Mouse (Mus musculus): ENCODE results near the gene Rpp21.

Rpp21 gene

DNA sequence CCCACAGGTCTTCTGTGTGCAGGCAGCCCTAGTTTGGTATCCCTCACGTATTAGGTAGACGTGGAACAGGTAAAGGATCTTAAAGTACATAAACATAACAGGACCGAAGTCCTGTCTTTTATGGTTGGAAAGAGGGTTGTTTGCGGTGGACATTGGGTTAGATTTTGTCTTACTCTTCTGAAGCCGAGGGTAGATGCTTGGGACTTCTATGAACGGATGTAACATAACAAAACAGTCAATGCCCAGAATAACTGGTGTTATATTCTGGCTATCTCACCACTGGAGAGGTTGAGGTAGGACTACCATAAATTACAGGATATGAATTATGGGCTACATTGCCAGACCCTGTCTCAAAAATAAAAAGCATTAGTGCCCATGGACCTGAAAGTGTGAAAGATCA lies at the start of gene Rpp21:
Rpp21 (minus strand) TSS at position 101 of the 400 bp plus-strand sequence.
- no peak for DNase-seq

DNA sequence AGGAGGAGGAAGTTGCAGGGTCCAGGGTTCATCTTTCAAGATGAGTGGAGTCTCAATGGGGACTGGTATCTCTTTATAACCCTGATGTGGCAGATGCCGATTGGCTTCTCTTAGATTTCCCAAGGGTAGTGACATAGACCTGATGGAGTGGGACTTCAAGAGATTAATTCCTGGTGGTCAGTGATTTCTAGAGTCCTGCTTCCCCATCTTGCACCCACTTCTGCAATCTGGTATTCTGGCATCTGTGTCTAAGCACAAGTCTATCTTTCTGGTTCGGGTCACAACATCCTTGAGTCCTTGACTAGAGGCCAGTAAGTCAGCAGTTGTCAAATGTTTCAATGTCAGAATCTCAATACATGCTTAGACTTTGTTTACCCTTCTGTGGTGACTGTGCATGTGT lies 28.5 kb upstream of the Rpp21 start, which contains the start of gene H2-M10.2:
H2-M10.2 (minus strand) TSS at position 101 of the 400 bp plus-strand sequence.
- no peak for DNase-seq

DNA sequence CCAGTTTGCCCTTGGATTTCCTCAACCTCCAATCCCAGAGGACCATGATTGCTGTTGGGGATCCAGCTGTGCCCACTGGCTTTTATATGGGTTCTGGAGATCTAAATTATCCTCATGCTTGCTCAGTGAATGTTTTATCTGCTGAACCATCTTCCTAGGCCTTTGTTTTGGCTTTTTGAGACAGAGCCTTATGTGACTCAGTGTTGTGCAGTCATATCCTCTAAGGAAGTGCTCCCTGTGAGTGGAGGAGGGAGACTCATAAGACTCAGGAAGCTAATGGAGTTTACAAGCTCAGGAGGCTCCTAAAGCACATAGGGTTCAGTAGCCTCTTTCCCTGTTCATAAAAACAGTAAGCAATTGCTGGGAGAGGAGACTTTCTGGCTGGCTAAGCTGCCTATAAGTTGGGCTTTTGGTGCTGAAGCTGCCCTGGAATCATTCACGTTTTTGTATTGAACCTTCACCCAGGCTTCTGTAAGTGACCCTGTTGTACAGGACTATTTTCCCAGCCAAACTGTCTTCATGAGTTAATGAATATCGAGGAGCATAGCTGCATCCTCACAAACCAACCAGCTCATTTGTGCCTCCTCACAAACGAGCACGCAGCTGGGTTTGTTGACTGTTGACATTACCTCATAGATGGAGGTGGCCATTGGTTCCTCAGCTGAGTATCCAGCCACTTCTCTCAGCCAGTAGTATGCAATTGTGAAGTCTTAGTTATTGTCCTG lies 23.8 kb upstream of the Rpp21 start:
- DNase-seq = peak; percentile 21 to 36

DNA sequence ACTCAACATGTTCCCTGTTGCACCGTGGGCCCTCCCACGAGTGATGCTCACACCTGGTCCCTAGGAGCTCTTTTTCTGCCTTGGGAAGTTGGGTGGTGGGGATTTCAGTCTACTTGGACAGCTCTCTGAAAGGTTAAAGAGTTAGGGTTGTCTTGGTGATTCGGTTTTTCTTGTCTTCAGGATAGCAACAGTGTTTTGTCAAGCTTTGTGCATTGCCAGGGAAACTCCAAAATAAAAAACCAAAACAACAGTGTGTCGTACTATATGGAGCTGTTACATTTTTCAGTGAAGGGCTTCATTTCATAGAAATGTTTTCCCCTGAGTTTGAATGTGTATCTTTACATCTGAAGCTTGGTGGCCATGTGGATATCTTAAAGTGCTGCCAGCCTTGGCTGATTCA lies 16.9 kb upstream of the Rpp21 start:
- no peak for DNase-seq

DNA sequence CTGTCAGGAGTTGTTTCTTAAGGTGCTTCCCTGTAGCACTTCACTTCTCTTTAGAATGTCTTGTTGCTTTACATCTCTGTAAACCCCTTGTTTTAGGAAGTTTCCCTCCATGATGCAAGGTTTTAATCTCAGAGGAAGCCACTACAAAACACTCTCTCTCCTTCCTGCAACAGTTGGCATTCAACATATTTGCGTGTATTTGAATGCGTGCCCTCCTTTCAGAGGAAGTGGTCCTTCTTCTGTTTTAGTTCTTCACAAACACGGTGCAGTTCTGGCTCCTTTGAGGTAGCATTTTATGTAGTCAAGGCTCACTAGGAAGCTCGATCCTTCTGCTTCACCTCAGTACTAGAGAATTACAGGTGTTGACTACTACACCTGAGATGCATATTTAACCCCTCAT lies 15.9 kb upstream of the Rpp21 start:
- DNase-seq = no peak

DNA sequence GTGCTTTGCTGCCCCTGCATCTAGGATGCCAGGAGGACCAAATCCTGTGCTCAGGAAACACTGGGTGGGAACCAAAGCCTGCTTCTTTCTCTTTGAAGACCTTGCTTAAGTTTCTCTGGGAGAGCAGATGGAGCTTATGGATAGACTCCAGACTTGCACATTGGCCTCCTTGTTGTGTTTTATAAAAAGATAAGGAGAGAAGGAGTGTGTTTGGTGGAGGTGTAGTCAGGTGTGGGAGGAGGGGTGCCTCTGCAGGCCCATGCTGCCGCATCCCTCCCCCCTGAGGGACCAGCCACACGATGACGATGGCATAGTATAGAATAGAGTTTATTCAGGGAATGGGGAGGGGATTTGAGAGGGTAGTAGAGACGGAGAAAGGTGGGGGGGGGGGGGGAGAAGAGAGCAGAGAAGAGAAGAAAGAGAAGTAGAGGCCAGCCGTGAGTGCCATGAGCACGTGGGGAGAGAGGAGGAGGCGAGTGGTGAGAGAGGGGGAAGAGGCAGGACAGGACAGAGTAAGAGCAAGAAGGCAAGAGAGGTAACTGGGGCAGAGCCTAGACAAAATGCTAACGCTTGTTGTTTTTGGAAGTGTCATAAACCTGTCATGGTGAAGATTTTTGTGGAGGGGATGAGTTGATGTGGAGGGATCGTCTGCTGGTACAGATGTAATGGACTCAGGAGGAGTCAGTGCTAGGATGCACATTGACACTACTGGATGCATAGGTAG lies 14.9 kb upstream of the Rpp21 start:
- no peak for DNase-seq

DNA sequence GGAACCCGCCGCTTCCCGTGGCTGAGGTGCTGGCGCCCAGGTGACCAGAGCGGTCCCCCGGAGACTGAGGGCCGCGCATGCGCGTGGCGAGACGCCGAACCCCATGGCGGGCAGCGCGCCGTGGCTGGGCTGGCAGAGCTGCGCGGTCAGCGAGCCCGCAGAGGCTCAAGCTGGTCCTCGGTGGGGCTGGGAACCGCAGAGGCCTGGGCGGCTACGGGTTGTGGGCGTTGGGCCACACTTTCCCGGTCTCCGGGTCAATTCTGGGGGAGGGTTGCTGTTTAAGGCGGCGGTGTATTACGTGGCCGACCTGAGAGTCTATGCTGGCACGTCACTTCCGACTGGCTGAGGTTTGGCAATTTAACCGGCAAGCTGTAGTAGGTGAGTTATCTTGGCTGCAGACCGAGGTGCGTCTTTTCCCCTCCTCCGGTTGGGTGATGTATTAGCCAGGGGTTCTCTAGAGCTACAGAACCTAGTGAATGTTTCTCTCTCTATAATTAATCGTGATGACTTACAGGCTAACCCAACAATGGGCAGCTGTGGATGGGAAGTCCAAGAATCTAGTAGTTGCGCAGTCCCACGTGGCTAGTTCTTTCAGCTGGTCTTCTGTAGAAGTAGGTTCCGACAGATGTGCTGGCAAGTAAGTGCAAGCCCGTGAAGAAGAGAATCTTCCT lies 13.9 kb upstream of the Rpp21 start, which contains the start of gene Trim39:
Trim39 (minus strand) TSS at position 662 of the 671 bp plus-strand sequence.
- DNase-seq = peak; percentile 81 to 85

DNA sequence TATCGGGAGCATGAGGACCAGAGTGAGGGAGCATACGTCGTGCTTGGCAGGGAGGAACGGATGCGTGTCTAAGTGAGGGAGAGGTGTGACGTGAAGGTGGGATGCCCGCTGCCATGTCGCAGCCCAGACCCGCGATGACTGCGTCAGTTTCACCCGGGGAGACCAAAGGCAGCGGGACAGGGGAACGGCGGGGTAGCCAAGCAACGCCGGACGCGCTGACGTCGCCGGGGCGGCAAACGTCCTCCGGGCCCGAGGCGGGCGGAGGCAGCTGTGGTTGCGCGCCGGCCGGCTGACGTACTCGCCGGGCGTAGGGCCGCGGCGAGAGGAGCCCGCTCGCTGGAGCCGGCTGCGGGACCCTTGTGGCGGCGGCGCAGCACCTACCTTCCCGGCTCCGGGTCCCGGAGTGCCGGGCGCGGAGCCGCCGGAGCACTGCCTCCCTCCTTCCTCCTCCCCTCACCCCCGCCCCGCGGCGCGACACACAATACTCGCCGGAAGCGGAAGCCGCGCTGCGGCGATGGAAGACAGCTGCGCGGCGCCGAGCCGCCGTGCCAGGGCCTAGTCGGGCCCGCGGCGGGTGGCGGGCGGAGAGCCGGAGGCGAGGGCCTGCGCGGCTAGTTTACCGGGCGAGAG lies 13.2 kb upstream of the Rpp21 start:
- peak; percentile 78 to 86 for DNase-seq

DNA sequence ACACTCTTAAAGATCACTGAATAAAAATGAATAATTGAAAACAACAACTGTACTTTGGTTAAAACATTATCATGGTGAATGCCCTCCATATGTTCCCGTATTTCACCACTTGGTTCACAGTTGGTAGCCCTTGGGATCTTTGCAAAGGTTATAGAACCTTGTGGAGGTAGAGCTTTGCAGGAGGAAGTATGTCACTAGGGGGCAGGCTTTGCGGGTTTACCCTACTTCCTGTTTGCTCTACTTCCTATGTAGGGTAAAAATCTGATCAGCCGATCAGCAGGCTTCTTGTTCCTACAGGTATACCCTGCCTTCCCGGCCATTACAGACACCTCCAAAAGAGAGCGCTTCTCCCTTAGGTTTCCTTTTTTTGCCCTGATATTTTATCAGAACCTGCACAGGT lies 8.0 kb upstream of the Rpp21 start:
- no peak for DNase-seq

DNA sequence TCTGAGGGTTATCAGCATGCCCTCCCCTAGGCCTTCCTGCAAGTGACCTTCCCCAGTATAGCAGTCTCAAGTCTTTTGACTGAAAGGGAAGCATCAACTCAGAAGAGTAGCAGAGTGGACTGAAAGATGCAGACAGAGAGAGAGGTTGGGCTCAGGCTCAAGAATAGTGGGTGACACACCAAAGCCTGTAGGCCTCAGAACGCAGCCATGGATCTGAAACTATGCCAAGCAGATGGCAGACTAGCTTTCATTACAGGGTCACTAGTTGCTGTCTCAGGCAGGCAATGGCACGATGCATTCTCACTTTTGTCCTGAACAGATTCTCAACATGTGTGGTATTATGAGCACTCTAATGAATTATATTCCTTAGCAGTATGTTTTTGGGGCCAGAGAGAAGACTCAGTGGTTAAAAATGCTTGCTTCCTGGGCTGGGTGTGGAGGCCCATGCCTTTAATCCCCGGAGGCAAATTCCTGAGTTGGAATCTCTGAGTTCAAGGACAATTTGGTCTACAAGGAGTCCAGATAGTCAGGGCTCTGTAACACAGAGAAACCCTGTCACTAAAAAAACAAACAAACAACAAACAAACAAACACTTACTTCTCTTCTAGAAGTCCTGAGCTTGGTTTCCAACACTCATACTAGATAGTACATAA lies 6.5 kb upstream of the Rpp21 start:
- DNase-seq = no peak

DNA sequence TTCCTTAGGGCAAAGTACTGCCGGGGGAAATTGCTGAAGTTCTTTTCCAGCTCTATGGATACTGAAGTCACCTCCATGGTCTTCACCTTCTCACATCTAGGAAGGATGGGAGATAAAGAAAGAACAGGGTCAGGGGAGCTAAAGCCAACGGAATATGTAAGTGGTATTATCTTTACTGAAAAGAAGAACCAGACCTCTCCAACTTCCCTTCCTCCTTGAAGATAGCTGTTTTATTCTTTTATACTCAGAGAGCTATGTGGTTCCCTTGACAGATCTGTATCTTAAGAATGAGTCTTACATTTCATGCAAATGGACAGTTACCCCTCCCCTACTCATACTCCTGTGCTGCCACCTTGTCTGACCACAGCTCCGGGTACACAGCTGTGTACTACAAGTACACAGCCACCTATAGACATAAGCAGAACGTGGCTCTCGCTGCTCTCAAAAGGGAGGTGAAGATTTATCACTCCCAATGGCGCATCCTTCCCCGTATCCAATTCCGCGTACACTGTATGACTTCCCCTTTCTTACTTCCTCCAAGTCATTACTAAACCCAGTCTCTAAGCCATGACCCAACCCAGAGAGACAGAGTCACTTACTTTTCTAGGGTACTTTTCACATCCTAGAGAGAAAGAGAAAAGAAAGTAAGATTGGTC lies 3.8 kb upstream of the Rpp21 start:
- no peak for DNase-seq

DNA sequence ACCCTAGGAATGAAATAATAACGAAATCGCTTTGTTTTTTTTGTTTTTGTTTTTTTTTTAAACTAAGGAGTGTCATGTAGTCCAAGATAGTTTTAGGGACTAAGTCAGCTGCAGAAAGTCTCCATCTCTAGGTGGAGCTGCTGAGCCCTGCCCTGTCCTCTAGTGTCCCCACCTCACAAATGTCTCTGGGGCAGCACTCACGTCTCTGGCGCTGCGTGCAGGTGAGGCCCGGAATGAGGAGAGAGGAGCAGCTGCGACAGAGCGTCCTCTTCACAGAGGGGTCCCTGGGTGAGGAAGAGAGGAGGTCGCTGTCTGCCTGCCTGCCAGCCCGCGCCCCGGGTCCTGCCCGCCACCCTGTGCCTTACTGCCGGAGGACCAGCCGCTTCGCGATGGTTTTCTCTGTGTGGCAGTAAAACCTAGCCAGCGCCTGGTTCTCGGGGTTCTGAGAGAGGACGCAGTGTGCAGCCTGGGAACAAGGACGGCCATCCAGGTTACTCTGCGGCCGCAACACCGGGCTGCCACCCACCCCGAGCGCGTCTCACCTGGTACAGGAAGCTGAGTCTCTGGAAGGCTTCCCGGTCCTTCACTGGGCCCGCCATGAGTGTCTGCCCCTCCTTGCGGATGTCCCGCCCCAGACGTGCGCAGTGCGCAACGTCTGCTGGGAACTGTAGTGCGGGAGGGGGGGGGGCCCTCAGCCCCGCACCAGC lies 475 bp downstream of the Rpp21 start:
- DNase-seq = peak; percentile 79 to 83

DNA sequence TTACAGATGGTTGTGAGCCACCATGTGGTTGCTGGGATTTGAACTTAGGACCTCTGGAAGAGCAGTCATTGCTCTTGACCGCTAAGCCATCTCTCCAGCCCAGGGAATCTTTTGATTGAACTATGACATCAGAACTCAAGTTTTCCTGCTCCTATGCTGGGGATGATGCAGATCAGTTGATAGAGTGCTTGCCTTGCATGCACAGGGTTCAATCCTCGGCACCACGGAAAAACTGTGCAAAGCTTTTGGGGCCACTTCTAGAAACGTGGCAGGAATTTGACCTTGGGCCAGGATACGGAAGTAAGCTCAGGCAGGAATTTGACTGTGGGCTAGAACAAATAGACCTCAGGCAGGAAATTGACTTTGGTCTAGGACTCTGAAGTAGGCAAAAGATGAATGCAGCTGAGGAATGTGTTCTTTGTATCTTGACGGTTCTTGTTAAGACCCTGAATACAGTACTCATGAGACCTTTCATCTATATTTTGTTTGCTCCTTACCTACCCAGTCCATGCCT lies 4.7 kb downstream of the Rpp21 start:
- no peak for DNase-seq

DNA sequence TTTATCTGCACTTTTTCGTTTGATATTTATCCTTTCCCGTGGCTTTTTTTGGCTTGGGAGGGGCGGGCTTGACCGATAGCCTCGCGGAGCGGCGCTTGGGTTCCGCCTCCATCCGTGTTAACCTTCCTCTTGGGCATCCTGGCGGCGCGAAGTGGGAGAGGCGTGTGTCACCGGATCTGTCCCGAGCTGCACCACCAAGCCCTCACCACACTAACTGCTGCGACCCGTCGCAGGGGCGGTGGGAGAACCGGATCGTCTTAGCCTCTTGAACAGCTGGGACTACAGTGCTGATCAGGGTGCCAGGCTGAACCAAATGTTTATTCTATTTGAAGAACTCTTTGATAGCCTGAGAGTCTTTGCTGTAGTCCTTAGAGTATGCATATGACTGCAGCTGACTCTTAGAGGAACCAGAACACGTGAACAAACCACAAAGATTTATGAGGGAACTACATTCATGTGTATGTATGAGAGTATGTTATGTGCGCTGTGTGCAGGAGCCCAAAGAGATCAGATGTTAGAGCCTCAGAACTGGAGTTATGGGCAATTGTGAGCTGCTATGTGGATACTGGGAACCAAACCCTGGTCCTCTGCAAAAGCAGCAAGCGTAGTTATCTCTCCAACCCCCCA lies 5.5 kb downstream of the Rpp21 start:
- no peak for DNase-seq

DNA sequence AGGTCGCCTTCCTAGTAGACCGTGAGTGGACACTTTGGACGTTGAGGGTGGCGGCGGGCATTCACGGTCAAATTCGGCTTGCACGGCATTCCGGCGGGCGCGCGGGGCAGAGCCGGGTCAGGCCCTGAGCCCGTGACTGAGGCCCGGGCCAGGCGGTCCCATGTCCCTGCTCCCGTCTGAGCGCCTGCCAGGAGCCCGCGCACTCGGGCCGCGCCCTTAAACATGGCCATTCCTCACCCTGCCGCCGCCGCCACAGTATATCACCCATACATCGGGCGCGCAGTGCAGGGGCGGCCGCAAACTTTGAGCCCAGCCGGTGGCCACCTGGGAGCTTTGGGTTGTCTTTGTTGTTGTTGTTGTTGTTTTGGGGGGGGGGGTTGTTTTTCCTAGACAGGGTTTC lies 9.0 kb downstream of the Rpp21 start:
- DNase-seq = no peak

DNA sequence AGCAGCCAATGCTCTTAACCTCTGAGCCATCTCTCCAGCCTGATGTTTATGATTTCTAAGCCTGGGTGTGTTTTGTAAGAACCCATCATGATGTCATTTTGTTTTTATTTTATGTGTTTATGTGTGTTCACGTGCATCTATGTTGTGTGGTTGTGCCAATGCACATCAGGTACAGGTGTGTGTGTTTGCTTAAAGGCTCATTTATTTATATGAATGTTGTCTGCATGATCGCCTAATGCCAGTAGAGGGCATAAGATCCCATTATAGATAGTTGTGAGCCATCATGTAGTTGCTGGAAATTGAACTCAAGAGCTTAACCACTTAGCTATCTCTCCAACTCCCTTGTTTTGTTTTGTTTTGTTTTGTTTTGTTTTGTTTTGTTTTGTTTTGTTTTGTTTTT lies 12.1 kb downstream of the Rpp21 start:
- DNase-seq = no peak

DNA sequence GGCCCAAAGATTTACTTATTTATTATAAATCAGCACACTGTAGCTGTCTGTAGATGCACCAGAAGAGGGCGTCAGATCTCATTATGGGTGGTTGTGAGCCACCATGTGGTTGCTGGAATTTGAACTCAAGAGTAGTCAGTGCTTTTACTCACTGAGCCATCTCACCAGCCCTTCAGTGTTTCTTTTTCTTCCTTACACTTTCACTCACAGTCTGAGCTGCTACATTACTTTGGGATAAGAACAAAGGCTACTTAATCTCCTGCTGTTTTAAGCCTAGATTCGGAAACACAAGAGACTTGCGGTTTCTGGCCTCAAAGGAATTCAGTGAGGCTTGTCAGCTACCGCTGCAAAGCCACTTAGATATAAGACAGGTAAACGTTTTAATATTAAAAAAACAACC lies 13.8 kb downstream of the Rpp21 start:
- DNase-seq = no peak

DNA sequence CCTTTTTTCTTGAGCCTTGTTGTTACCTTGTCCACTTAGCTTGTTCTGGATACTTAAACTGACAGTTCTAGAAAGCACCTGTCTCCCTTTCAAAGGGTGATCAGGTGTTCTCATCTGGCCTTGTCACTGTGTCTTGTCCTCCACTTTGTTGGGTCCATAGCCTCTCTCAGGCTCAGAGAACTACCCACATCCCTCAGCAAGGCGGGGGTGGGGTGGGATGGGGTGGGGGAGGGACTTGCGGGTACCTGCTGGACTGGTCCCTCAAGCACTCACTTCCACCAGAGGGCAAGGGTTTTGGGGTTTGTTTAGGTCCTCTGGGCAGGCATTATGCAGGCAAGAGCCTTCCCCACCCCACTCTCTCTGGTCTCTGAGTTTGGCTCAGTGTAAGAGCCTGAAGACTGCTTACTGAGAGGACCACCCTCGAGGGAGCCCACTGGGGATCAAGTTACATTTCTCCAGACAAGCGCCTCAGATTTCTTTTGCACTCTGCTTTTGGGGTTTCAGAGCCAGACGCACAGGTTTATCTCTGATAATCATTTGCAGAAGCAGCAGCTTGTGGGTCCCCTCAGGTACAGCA lies 17.1 kb downstream of the Rpp21 start:
- DNase-seq = no peak

DNA sequence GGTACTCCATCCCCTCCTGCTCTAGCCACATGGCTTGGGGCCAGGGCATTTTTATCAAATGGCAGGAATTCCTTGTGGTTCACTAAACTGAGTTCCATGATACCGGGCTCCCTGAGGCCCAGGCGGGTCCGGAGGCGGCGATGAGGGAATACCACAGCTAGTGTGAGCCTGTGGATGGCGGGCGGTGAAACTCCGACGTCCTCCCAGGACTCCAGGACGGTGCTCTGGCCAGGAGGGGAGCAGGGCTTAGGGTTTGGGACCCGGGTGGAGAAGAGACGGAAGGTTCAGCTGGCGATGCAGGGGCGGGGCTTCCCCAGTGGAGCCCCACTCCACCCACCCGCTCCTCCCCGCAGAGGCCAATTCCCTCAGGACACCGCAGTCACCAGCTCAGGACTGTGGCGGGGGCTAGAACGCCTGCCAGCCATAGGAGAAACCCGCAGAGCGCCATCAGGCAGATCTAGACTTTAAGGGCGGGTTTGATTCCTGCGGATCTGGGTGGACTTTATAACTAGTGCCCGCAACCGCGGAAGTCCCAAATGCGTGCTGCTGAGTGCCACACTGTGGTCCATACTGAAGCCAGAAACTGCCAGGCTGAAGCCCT lies 20.4 kb downstream of the Rpp21 start:
- no peak for DNase-seq

DNA sequence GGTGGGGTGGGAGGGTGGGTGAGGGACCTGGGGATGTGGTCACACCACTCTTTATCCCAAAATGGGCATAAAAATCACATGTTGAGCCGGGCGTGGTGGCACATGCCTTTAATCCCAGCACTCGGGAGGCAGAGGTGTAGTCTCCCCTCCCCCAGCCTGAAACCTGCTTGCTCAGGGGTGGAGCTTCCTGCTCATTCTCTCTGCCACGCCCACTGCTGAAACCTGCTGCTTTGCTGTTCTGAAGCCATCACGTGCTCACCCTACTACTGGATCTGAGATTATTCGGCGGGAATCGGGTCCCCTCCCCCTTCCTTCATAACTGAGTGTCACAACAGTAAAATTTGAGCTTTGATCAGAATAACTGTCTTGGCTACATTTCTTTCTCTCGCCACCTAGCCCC lies 22.6 kb downstream of the Rpp21 start:
- DNase-seq = peak; percentile 44 to 59

Data from kidney, adult 8-10 months (tissue).